Mouse (Mus musculus) macrophage (primary cell): ENCODE data around the gene Ikzf4. TPM values are rescaled to one million over a fixed set of nuclear protein-coding genes. Genes with fewer than 3 reads are reported as not detected.

Experiments used
- H3K27ac ChIP-seq: fragments of 350-480 bp; formaldehyde crosslinking; 2 replicates; pipeline ENCODE4 v1.9.0; 2021
- H3K36me3 ChIP-seq: fragments of 350-480 bp; formaldehyde crosslinking; 2 replicates; pipeline ENCODE4 v1.9.0; 2021; ENCODE audit errors: inconsistent target
- H3K4me3 ChIP-seq: fragments of 350-480 bp; formaldehyde crosslinking; 2 replicates; pipeline ENCODE4 v1.9.0; 2021; ENCODE audit errors: inconsistent target
- H3K79me2 ChIP-seq: fragments of 350-480 bp; formaldehyde crosslinking; 2 replicates; pipeline ENCODE4 v1.9.0; 2021; ENCODE audit errors: inconsistent target
- WGBS: methylation state at CpG from one replicate; pipeline ENCODE4 v1.1.7; 2026; ENCODE audit warnings: inconsistent platforms; ENCODE audit not compliant: missing documents; 5-methylcytosine and 5-hydroxymethylcytosine counted together
- polyA plus RNA-seq: library from polyadenylated mRNA; stranded (reverse); fragments of 250-400 nt; gene quantifications from 3 replicates; pipeline ENCODE4 v1.2.4, GENCODE M21; 2018; ENCODE audit warnings: inconsistent platforms
- total RNA-seq, 78 experiments: library from RNA; depleted of rRNA; stranded (reverse); fragments of 250-400 nt; gene quantifications; 1 replicate in 9 of 78; 2 replicates in 24 of 78; 3 replicates in 43 of 78; 4 replicates in 2 of 78; pipeline ENCODE4 v1.2.4; 2018; ENCODE audit warnings: inconsistent platforms in 56 of 78

The Ikzf4 gene
- total RNA-seq (2018; cell fraction: chromatin; rRNA removed), result under 1 TPM in 4 of 26 experiments, not detected in 22; 0.16 to 0.84 (median 0.23) TPM
- total RNA-seq (2018; cell fraction: cytosol; rRNA removed), result under 1 TPM in 20 of 26 experiments, not detected in 6; 0.03 to 0.30 (median 0.04) TPM
- 1 to 10 TPM in 1 of 26 experiments, under 1 TPM in 3, not detected in 22; 0.20 to 1.4 (median 0.62) TPM for total RNA-seq (2018; cell fraction: nucleus; rRNA removed)
- polyA plus RNA-seq, result not detected in 3 replicates

DNA sequence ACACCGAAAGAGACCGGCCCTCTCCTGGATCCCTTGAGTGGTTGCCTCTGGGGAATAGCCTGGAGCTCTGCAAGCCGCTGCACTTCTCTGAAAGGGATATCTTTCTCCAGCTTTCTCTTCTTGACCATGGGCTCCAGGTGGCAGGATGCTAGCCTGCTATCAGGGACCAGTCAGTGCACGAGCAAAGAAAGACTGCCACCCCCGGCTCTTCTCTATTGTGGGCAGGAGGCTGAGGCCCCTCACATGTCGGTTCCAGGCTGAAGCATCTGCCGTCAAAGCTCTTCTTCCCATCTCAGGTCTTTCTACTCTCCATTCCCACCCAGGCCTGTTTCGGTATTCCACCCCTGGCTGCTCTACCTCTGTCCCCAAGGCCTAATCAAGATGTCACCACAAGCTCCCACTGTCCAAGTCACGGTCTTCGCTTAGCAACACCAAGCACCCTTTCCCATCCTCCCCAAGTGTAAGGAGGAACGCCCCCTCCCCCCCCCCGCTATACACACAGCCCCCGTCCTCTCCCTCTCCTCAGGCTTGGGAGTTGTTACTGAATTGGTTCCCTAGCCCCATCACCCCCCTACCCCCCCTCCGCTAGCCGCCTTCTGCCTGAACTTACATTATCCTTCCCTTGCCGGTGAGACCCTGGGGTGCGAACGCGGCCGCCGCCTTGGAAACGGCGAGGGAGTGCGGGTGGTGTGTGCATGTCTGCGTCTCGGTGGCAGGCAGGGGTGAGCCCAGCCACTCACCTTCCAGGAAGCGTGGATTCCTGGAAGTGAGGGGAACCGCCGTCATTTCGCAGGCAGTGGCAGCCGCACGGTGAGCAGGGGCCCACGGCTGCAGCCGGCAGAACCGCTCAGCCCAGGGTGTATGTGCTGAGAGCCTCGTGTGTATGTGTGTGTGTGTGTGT is at the start of gene Ikzf4:
Ikzf4 (minus strand) TSS at position 881 of the 901 bp plus-strand sequence.
- no peaks in the 10 kb centered on the region for H3K79me2 ChIP-seq
- H3K4me3 ChIP-seq, result no peak within 1 kb of the TSS
- 24% methylated on average over 34 of the region's 36 CpGs for WGBS
- no peaks in the 10 kb centered on the region for H3K36me3 ChIP-seq
- H3K27ac ChIP-seq, result no peak within 1 kb of the TSS

GRCm38 (mm10) chr10:128695411-128695991 is 49.7 kb upstream of the Ikzf4 start:
- Histone ChIP-seq H3K27ac (peak overlapping the region; percentile 73), H3K4me3 (peak overlapping the region; percentile 83), H3K79me2 (peaks cover 51% of the 10 kb centered on the region), H3K36me3 (peaks cover 24% of the 10 kb centered on the region; the same call in 1 of the 2 replicates)
- WGBS, result under 1% methylated on average over 21 of the region's 22 CpGs

- H3K79me2 ChIP-seq, result no peaks in the 10 kb centered on the region
- peak overlapping the region; percentile 48 for H3K4me3 ChIP-seq
- 4% methylated on average over 9 of the region's 9 CpGs for WGBS
- H3K36me3 ChIP-seq, result peaks cover 4% of the 10 kb centered on the region; the same call in 1 of the 2 replicates
- no peak overlapping the region for H3K27ac ChIP-seq
Observed at GRCm38 (mm10) chr10:128674469-128675008, 28.7 kb upstream of the Ikzf4 start.

GRCm38 (mm10) chr10:128673763-128674468 is 28.1 kb upstream of the Ikzf4 start, which contains the start of gene Suox:
Suox (minus strand) TSS chr10:128674073.
- H3K27ac ChIP-seq, result no peak within 1 kb of the TSS

GRCm38 (mm10) chr10:128671148-128671547 is 25.4 kb upstream of the Ikzf4 start:
- Histone ChIP-seq H3K36me3 (no peaks in the 10 kb centered on the region), H3K27ac (no peak overlapping the region), H3K4me3 (no peak overlapping the region), H3K79me2 (no peaks in the 10 kb centered on the region)
- WGBS, result 93% methylated on average over 9 of the region's 9 CpGs

More at GRCm38 (mm10) chr10:128673763-128674468, 28.1 kb upstream of the Ikzf4 start, which contains the start of gene Suox:
- H3K36me3 ChIP-seq, result no peaks in the 10 kb centered on the region
- no peaks in the 10 kb centered on the region for H3K79me2 ChIP-seq
- WGBS, result under 1% methylated on average over 52 of the region's 60 CpGs
- peak within 1 kb of the TSS; percentile 48 for H3K4me3 ChIP-seq

- H3K36me3 ChIP-seq, result no peaks in the 10 kb centered on the region
- H3K4me3 ChIP-seq, result no peak overlapping the region
- H3K79me2 ChIP-seq, result no peaks in the 10 kb centered on the region
- WGBS, result 6% methylated on average over 32 of the region's 42 CpGs
- H3K27ac ChIP-seq, result no peak overlapping the region
Observed at GRCm38 (mm10) chr10:128668790-128669672, 23.2 kb upstream of the Ikzf4 start.

GRCm38 (mm10) chr10:128665806-128666205 is 20.0 kb upstream of the Ikzf4 start:
- H3K36me3 ChIP-seq, result no peaks in the 10 kb centered on the region
- H3K4me3 ChIP-seq, result no peak overlapping the region
- no CpG with 5 or more reads among the region's 2 CpGs for WGBS
- H3K27ac ChIP-seq, result no peak overlapping the region
- H3K79me2 ChIP-seq, result no peaks in the 10 kb centered on the region

- Histone ChIP-seq H3K79me2 (no peaks in the 10 kb centered on the region), H3K27ac (no peak overlapping the region), H3K36me3 (no peaks in the 10 kb centered on the region), H3K4me3 (no peak overlapping the region)
- 90% methylated on average over 3 of the region's 3 CpGs for WGBS
Observed at GRCm38 (mm10) chr10:128665307-128665706, 19.5 kb upstream of the Ikzf4 start.

DNA sequence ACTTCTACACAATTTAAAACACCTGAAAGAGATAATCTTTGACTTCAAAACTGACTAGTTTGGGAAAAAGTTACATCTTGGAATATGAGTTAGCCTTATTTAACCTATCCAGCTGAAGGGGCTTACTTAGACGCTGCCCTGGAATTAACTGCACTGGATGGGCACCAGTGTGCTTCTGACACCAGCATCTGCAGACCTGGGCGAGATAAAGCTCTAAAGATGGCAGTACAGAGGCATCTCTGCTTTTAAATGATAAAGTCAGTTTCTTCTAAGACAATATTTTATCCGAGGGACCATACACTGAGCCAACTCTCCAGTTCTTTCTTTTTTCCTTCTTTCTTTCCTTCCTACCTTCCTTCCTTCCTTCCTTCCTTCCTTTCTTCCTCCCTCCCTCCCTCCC is 19.0 kb upstream of the Ikzf4 start:
- H3K36me3 ChIP-seq, result no peaks in the 10 kb centered on the region
- no peak overlapping the region for H3K4me3 ChIP-seq
- H3K27ac ChIP-seq, result no peak overlapping the region
- no peaks in the 10 kb centered on the region for H3K79me2 ChIP-seq
- WGBS, result 86% methylated on average over 3 of the region's 3 CpGs

GRCm38 (mm10) chr10:128663441-128664220 is 17.8 kb upstream of the Ikzf4 start:
- H3K36me3 ChIP-seq, result no peaks in the 10 kb centered on the region
- no peak overlapping the region for H3K4me3 ChIP-seq
- H3K79me2 ChIP-seq, result no peaks in the 10 kb centered on the region
- no peak overlapping the region for H3K27ac ChIP-seq
- 37% methylated on average over 5 of the region's 5 CpGs for WGBS

DNA sequence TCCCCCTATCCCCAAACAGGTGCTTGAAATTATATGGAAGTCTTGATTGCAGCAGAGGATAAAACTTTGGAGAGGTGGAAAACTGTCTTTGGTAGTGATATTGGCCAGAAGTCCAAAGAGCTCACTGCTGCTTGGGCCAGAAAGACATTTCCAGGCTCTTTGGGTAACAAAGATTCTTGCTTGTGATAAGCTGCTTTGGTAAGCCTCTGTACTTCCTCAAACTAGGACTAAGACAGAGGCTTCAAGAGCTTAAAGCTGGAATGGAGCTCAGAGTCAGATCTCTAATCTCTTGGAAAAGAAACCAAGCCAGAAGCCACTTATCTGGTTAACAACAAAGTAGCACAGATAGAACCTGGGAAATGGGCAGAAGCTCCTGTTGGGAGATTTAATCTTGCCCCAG is 16.7 kb upstream of the Ikzf4 start:
- H3K79me2 ChIP-seq, result no peaks in the 10 kb centered on the region
- H3K36me3 ChIP-seq, result no peaks in the 10 kb centered on the region
- no peak overlapping the region for H3K4me3 ChIP-seq
- H3K27ac ChIP-seq, result no peak overlapping the region

DNA sequence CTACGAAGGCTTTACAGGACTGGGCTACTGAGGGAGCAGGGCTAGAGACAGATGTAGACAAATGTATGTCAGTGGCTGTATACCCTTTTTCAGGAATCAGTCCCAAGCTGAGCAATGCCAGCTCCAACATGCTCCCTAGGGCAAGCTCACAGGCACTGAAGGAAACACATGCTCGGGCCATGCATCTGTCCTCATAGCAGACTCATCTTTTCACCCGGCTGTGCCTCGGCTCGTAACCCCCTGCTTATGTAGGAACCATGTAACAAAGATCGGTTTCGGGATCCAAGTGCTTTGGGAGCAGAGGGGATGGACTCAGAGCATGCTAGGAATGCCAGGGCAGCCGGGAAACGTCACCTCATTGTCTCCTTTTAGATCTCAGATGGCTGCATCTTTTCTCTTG is 13.7 kb upstream of the Ikzf4 start:
- no peak overlapping the region for H3K27ac ChIP-seq
- no peak overlapping the region for H3K4me3 ChIP-seq
- 87% methylated on average over 9 of the region's 9 CpGs for WGBS
- no peaks in the 10 kb centered on the region for H3K79me2 ChIP-seq
- no peaks in the 10 kb centered on the region for H3K36me3 ChIP-seq

GRCm38 (mm10) chr10:128657844-128658243 is 12.1 kb upstream of the Ikzf4 start:
- Histone ChIP-seq H3K79me2 (no peaks in the 10 kb centered on the region), H3K36me3 (no peaks in the 10 kb centered on the region), H3K4me3 (no peak overlapping the region), H3K27ac (no peak overlapping the region)
- 82% methylated on average over 9 of the region's 9 CpGs for WGBS
